Mouse (Mus musculus) erythroblast, embryonic 14.5 days (primary cell): ENCODE results near the gene Zcchc24.

Source experiments
- GATA1 ChIP-seq: IDR thresholded peaks from 2 replicates; pipeline ENCODE4 v1.6.1; 2012; ENCODE audit warnings: low read length, inconsistent platforms, mixed read lengths
- TAL1 ChIP-seq: IDR thresholded peaks from 3 replicates; pipeline ENCODE4 v1.6.1; 2012; ENCODE audit warnings: low read length, inconsistent platforms, mixed read lengths

- no peak for TF ChIP-seq TAL1
- no peak for TF ChIP-seq GATA1
Observed at GRCm38 (mm10) chr14:25767725-25768203, 1.1 kb downstream of the Zcchc24 start.
